Comparison of ENCODE assay signal across 21 mouse cellular contexts in genomic region chr10:14042539-14043348, GRCm38 (mm10).
DNase-seq lines count a peak whose midpoint lies in the region; ATAC-seq and TF ChIP-seq lines count a peak whose summit lies in the region.
"Had no signal": no experiment of that assay in that cellular context is flagged by ENCODE, and none has a peak within 500 bp of the region (broad histone marks: within the 10 kb centered on the region; RNA-seq: fewer than 3 reads in every experiment).

No protein-coding gene starts in this region.

- DNase-seq in layer of hippocampus, adult 2 months (ENCODE audit: low spot score in 2 of 2) = no peak
- DNase-seq in layer of hippocampus, adult 11-12 months (ENCODE audit: low spot score) = no peak
- DNase-seq in A20 (ENCODE audit: low read depth, low spot score) = peak; percentile 85
- DNase-seq in CD4-positive, CD25-positive, alpha-beta regulatory T cell, adult 2 months (ENCODE audit: low read depth, low spot score) = peak; percentile 73
- DNase-seq in cerebellum, adult 11-12 months = no peak
- DNase-seq in embryonic facial prominence, embryonic 10.5 days (ENCODE audit: low spot score) = no peak
- DNase-seq: cerebellum, postnatal 10 days; heart, adult 2 months; kidney, adult 8-10 months; kidney, postnatal 25 days; layer of hippocampus, adult 9-11 months; lung, embryonic 14.5 days; lung, postnatal 4 days; spleen, adult 18-20 months; thymus, postnatal 4 days had no signal

- peaks cover 5% of the 10 kb centered on the region; the same call in 1 of the 2 replicates for H3K4me1 ChIP-seq in intestine, embryonic 15.5 days (replicated peaks)
- peaks cover 46% of the 10 kb centered on the region for H3K4me1 ChIP-seq in embryonic facial prominence, embryonic 10.5 days

- H3K4me2 ChIP-seq in intestine, embryonic 15.5 days (replicated peaks) = no peak overlapping the region
- H3K4me2 ChIP-seq: embryonic facial prominence, embryonic 15.5 days; lung, embryonic 14.5 days; midbrain, embryonic 12.5 days had no signal

- H3K27me3 ChIP-seq in intestine, embryonic 15.5 days (replicated peaks) = no peaks in the 10 kb centered on the region
- H3K27me3 ChIP-seq in embryonic facial prominence, embryonic 10.5 days (replicated peaks; ENCODE audit: low read depth, poor library complexity, severe bottlenecking) = no peaks in the 10 kb centered on the region
- H3K27me3 ChIP-seq: embryonic facial prominence, embryonic 15.5 days had no signal

- H3K36me3 ChIP-seq in intestine, embryonic 15.5 days = no peaks in the 10 kb centered on the region
- no peaks in the 10 kb centered on the region for H3K36me3 ChIP-seq in embryonic facial prominence, embryonic 10.5 days (replicated peaks)
- H3K36me3 ChIP-seq: embryonic facial prominence, embryonic 15.5 days; limb, embryonic 10.5 days; midbrain, embryonic 12.5 days had no signal

- no peaks in the 10 kb centered on the region for H3K9me3 ChIP-seq in intestine, embryonic 15.5 days
- no peaks in the 10 kb centered on the region for H3K9me3 ChIP-seq in embryonic facial prominence, embryonic 10.5 days
- H3K9me3 ChIP-seq: embryonic facial prominence, embryonic 15.5 days; limb, embryonic 10.5 days; midbrain, embryonic 12.5 days had no signal

- 83% methylated on average over 12 of the region's 12 CpGs for WGBS in intestine, embryonic 15.5 days
- WGBS in embryonic facial prominence, embryonic 10.5 days = 86% methylated on average over 12 of the region's 12 CpGs

- no peak overlapping the region for H3K9ac ChIP-seq in intestine, embryonic 15.5 days
- H3K9ac ChIP-seq: embryonic facial prominence, embryonic 15.5 days; lung, embryonic 14.5 days; midbrain, embryonic 12.5 days had no signal

- peak; percentile 32 for ATAC-seq in inflammation-experienced regulatory T-cells, adult 6 months
- ATAC-seq in intestine, embryonic 15.5 days = no peak

- H3K27ac ChIP-seq in layer of hippocampus, adult 2 months = peak overlapping the region; percentile 28; the same call in 1 of the 2 replicates
- H3K27ac ChIP-seq in intestine, embryonic 15.5 days = no peak overlapping the region
- no peak overlapping the region for H3K27ac ChIP-seq in embryonic facial prominence, embryonic 10.5 days (replicated peaks)
- H3K27ac ChIP-seq: embryonic facial prominence, embryonic 15.5 days; heart, adult 2 months; left cerebral cortex, adult 2 months; limb, embryonic 10.5 days; midbrain, embryonic 12.5 days had no signal

- no peak for TF ChIP-seq CTCF in layer of hippocampus, adult 2 months (conservative IDR thresholded peaks at IDR 0.05)

- H3K4me3 ChIP-seq in layer of hippocampus, adult 2 months = no peak overlapping the region
- no peak overlapping the region for H3K4me3 ChIP-seq in intestine, embryonic 15.5 days (replicated peaks)
- H3K4me3 ChIP-seq in embryonic facial prominence, embryonic 10.5 days = no peak overlapping the region
- H3K4me3 ChIP-seq: embryonic facial prominence, embryonic 15.5 days; heart, adult 2 months; left cerebral cortex, adult 2 months; limb, embryonic 10.5 days; midbrain, embryonic 12.5 days had no signal

Comparison
In these comparisons a context has a peak if more than half of its experiments do, and no peak if none do; other contexts are left out.
1. DNase-seq: peak in A20 (single experiment) and CD4-positive, CD25-positive, alpha-beta regulatory T cell, adult 2 months (single experiment); none in layer of hippocampus, adult 2 months (0 of 2), layer of hippocampus, adult 11-12 months (single experiment), cerebellum, adult 11-12 months (single experiment) and embryonic facial prominence, embryonic 10.5 days (single experiment).